Mouse (Mus musculus): ENCODE measurements around the gene Sec1. TPM values are rescaled to one million over a fixed set of nuclear protein-coding genes. Genes with fewer than 3 reads are reported as not detected.

Sec1 gene
- polyA plus RNA-seq, 1 experiment = 0.68 TPM

DNA sequence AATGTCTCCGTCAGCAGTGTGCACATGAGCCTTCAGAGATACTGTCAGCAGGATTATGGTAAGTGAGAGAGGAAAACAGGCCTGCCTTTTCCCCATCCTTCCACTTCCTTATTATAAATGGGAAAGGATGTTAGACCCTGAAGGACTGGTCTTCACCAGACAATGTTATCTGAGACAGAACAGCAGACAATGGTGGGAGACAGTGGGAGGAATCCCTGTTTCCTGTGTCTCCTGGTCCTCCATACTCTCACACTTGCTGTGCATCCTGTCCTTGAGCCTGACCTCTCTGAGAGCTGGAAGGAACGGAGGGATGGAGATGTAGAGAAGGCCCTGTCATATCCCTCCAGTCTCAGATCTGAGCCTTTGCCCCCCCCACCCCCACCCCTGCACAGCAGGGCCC lies 1.8 kb downstream of the Sec1 start:
- H3K27me3 ChIP-seq (ENCODE audit: control insufficient read depth, insufficient read depth, low read length) = no peaks in the 10 kb centered on the region
- 80% methylated on average over 2 of the region's 2 CpGs for WGBS
- H3K4me1 ChIP-seq (ENCODE audit: control insufficient read depth, insufficient read depth, insufficient read length) = no peaks in the 10 kb centered on the region
- TF ChIP-seq POLR2A (IDR thresholded peaks at IDR 0.05; ENCODE audit: low read depth, low read length) (no peak), CTCF (IDR thresholded peaks at IDR 0.05; ENCODE audit: extremely low read depth, insufficient read depth, insufficient read length, insufficient replicate concordance) (no peak)
- no peak for DNase-seq (ENCODE audit: low read depth in 1 of 2, low spot score in 2 of 2)
- H3K27ac ChIP-seq (ENCODE audit: insufficient read depth, low read length) = no peak overlapping the region
- H3K4me3 ChIP-seq (ENCODE audit: extremely low read depth, insufficient read depth, insufficient read length) = no peak overlapping the region
- H3K36me3 ChIP-seq (ENCODE audit: control insufficient read depth, insufficient read depth, low read length) = no peaks in the 10 kb centered on the region

DNA sequence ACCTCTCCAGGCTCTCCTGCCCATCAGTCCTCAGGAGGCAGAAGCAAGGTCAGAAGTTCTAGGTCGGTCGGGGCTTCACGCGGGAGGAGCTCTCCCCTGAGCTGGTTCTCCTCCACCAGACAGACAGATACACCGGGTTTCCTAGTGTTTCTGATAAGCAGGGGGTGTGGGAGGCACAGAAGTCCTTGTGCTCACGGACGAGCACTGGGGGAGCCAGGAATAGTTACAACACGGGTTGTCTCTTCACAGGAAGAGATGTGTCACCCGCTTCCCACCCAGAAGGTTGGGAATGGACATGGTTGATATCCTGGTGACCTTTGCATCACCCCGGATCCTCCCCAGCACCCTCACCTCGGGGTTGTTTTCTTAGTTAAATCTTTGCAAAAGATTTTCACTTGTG lies 4.4 kb downstream of the Sec1 start:
- 81% methylated on average over 11 of the region's 11 CpGs for WGBS
- Histone ChIP-seq H3K27me3 (ENCODE audit: control insufficient read depth, insufficient read depth, low read length) (no peaks in the 10 kb centered on the region), H3K4me3 (ENCODE audit: extremely low read depth, insufficient read depth, insufficient read length) (no peak overlapping the region), H3K36me3 (ENCODE audit: control insufficient read depth, insufficient read depth, low read length) (no peaks in the 10 kb centered on the region), H3K4me1 (ENCODE audit: control insufficient read depth, insufficient read depth, insufficient read length) (peaks cover 4% of the 10 kb centered on the region; the same call in 1 of the 2 replicates), H3K27ac (ENCODE audit: insufficient read depth, low read length) (no peak overlapping the region)
- no peak for DNase-seq (ENCODE audit: low read depth in 1 of 2, low spot score in 2 of 2)
- TF ChIP-seq CTCF (IDR thresholded peaks at IDR 0.05; ENCODE audit: extremely low read depth, insufficient read depth, insufficient read length, insufficient replicate concordance) (no peak), POLR2A (IDR thresholded peaks at IDR 0.05; ENCODE audit: low read depth, low read length) (no peak)

DNA sequence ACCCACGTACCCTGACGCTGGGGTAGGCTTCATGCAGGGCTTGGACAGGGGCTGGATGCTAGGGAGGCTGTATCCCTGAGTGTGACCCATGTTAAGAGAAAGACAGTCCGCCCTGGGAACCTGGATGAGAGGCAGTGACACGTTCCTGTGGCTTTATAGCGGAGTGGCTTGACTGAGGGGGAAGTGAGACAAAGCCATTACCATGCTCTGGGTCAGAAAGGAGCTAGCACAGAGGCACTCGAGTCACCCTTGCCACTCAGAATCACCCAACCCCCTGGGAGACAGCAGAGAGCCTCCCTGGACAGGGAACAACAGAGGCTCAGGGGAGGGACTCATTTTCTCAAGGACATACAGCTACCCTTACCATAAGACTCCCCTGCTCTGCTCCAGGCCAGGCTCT lies 5.1 kb downstream of the Sec1 start:
- TF ChIP-seq POLR2A (IDR thresholded peaks at IDR 0.05; ENCODE audit: low read depth, low read length) (no peak), CTCF (IDR thresholded peaks at IDR 0.05; ENCODE audit: extremely low read depth, insufficient read depth, insufficient read length, insufficient replicate concordance) (no peak)
- Histone ChIP-seq H3K27ac (ENCODE audit: insufficient read depth, low read length) (no peak overlapping the region), H3K4me1 (ENCODE audit: control insufficient read depth, insufficient read depth, insufficient read length) (peaks cover 4% of the 10 kb centered on the region; the same call in 1 of the 2 replicates), H3K36me3 (ENCODE audit: control insufficient read depth, insufficient read depth, low read length) (no peaks in the 10 kb centered on the region), H3K4me3 (ENCODE audit: extremely low read depth, insufficient read depth, insufficient read length) (no peak overlapping the region), H3K27me3 (ENCODE audit: control insufficient read depth, insufficient read depth, low read length) (no peaks in the 10 kb centered on the region)
- DNase-seq (ENCODE audit: low read depth in 1 of 2, low spot score in 2 of 2) = no peak
- WGBS = 43% methylated on average over 6 of the region's 6 CpGs

DNA sequence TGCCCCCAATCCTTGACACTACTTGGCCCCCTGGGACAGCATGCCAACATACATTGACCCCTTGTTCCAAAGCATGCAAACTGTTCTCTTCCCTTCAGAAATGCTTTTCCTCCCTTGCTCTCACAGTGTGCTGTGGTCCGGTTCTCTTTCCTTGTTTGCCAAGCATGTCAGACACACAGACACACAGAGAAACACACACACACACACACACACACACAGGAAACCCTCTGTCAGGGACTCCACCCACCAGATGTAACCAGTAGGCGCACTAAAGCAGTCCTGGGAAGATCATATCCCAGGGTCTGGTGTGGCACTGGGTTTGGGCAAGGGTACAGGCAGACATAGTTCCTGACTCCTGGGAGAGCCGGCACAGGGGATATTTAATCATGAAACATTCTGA lies 7.4 kb downstream of the Sec1 start:
- no peaks in the 10 kb centered on the region for H3K27me3 ChIP-seq (ENCODE audit: control insufficient read depth, insufficient read depth, low read length)
- H3K36me3 ChIP-seq (ENCODE audit: control insufficient read depth, insufficient read depth, low read length) = no peaks in the 10 kb centered on the region
- WGBS = 66% methylated on average over 3 of the region's 3 CpGs
- peaks cover 11% of the 10 kb centered on the region for H3K4me1 ChIP-seq (ENCODE audit: control insufficient read depth, insufficient read depth, insufficient read length)
- TF ChIP-seq CTCF (IDR thresholded peaks at IDR 0.05; ENCODE audit: extremely low read depth, insufficient read depth, insufficient read length, insufficient replicate concordance) (no peak), POLR2A (IDR thresholded peaks at IDR 0.05; ENCODE audit: low read depth, low read length) (no peak)
- no peak overlapping the region for H3K4me3 ChIP-seq (ENCODE audit: extremely low read depth, insufficient read depth, insufficient read length)
- DNase-seq (ENCODE audit: low read depth in 1 of 2, low spot score in 2 of 2) = no peak
- no peak overlapping the region for H3K27ac ChIP-seq (ENCODE audit: insufficient read depth, low read length)

DNA sequence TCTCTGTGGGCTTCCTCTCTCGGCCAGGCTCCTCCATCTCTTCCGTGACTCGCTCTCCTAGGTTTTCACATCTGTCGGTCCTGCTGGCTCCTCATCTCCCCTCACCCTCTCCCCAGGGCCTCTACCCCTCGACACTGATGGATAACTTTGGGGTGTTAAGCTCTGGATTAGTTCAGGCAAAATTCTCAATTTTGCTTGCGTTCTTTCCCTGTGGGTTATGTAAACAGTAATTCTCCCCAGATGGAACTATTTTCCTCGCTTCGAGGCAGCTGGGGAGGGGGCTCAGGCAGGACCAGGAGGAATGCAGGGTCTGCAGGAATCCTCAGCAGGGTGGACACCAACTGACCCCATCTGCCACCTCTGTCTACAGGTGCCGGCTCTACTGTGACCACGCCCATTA lies 8.4 kb downstream of the Sec1 start:
- peaks cover 18% of the 10 kb centered on the region for H3K4me1 ChIP-seq (ENCODE audit: control insufficient read depth, insufficient read depth, insufficient read length)
- no peak for DNase-seq (ENCODE audit: low read depth in 1 of 2, low spot score in 2 of 2)

DNA sequence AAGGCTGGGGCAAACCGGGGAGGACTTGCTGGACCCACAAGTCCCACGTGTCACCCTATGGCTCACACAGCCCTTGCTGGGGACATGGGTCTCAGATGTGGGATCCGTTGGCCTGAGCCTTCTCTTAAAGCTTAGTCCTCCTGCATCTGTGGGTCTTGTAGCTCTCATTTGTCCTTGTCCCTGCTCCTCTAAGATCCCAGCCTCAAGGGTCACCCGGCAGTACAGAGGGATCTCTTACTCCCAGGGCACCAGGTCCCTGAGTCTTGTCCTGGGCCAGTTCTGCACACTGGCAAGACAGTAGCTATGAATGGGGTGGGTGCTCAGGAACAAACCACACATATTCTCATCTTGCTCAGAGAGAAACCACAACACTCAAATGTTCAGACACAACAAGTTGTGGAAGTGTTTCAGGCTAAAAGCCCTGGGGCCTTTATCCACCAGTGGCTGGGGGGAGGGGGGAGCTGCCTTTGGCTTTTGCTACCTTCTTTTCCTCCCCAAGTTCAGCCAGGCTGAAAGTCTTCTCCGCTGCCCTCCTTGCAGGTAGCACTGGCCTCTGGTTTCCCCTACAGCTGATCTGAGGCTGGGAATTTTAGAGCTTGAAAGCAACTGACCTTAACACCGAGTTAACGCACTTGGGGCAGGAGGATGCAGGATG lies 10.7 kb downstream of the Sec1 start, which contains the start of gene Ntn5:
Ntn5 (plus strand) TSS at position 627 of the 655 bp plus-strand sequence.
- Histone ChIP-seq H3K4me3 (ENCODE audit: extremely low read depth, insufficient read depth, insufficient read length) (no peak within 1 kb of the TSS), H3K4me1 (ENCODE audit: control insufficient read depth, insufficient read depth, insufficient read length) (peaks cover 29% of the 10 kb centered on the region), H3K36me3 (ENCODE audit: control insufficient read depth, insufficient read depth, low read length) (no peaks in the 10 kb centered on the region), H3K27me3 (ENCODE audit: control insufficient read depth, insufficient read depth, low read length) (no peaks in the 10 kb centered on the region), H3K27ac (ENCODE audit: insufficient read depth, low read length) (no peak within 1 kb of the TSS)
- no peak for TF ChIP-seq CTCF (IDR thresholded peaks at IDR 0.05; ENCODE audit: extremely low read depth, insufficient read depth, insufficient read length, insufficient replicate concordance)
- TF ChIP-seq POLR2A (IDR thresholded peaks at IDR 0.05; ENCODE audit: low read depth, low read length) = no peak
- no peak for DNase-seq (ENCODE audit: low read depth in 1 of 2, low spot score in 2 of 2)
- WGBS = 73% methylated on average over 7 of the region's 7 CpGs

More for the DNA sequence above, 8.4 kb downstream of the Sec1 start:
- 85% methylated on average over 10 of the region's 10 CpGs for WGBS
- Histone ChIP-seq H3K27me3 (ENCODE audit: control insufficient read depth, insufficient read depth, low read length) (no peaks in the 10 kb centered on the region), H3K36me3 (ENCODE audit: control insufficient read depth, insufficient read depth, low read length) (no peaks in the 10 kb centered on the region), H3K4me3 (ENCODE audit: extremely low read depth, insufficient read depth, insufficient read length) (no peak overlapping the region), H3K27ac (ENCODE audit: insufficient read depth, low read length) (no peak overlapping the region)
- TF ChIP-seq POLR2A (IDR thresholded peaks at IDR 0.05; ENCODE audit: low read depth, low read length) (no peak), CTCF (IDR thresholded peaks at IDR 0.05; ENCODE audit: extremely low read depth, insufficient read depth, insufficient read length, insufficient replicate concordance) (no peak)
